Mouse (Mus musculus) testis, postnatal 10 days (tissue): ENCODE measurements around the gene Slc45a3.

Source experiments
- DNase-seq: peaks from one replicate; pipeline ENCODE4 v3.0.0; 2021; ENCODE audit warnings: low spot score

The Slc45a3 gene

GRCm38 (mm10) chr1:131962606-131963084 lies at the start of gene Slc45a3:
Gene Slc45a3 (plus strand): TSS chr1:131962967.
- peak; percentile 74 for DNase-seq

GRCm38 (mm10) chr1:131917634-131918033 lies 45.1 kb upstream of the Slc45a3 start:
- no peak for DNase-seq

DNA sequence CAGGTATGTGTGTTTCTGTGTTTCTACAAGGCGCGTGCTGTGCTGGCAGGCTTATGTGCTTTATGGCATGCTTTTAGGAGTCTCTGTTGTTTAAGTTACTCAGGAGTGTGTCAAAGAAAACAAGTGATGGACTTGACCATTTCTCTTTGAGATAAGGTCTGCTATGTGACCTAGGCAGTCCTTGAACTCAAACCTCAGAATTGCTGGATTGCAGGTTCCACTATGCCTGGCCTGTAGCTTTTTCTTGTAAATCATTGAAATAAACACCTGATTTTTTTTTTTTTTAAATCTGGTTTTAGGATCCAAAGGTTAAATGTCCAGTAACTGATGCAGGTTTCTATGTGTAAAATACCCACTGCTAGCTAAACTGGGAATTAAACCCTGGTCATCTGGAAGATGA lies 43.7 kb upstream of the Slc45a3 start:
- DNase-seq, result no peak

DNA sequence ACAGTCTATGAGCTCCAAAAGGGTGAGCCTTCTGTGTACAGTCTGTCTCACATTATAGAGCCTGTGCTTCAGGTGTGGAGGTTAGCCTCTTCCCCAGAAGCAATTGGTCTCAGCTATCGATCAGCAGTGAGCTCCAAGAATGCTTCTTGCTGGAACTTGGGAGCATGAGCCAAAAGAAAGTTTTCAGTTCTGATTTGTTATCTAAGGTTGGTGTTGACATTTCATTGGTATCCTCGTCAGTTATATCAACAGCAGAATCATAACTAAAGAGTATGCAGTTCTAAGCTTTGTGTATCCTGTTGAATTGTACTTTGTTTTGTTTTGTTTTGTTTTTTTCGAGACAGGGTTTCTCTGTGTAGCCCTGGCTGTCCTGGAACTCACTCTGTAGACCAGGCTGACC lies 40.7 kb upstream of the Slc45a3 start:
- DNase-seq, result no peak

GRCm38 (mm10) chr1:131933471-131933870 lies 29.3 kb upstream of the Slc45a3 start:
- no peak for DNase-seq

DNA sequence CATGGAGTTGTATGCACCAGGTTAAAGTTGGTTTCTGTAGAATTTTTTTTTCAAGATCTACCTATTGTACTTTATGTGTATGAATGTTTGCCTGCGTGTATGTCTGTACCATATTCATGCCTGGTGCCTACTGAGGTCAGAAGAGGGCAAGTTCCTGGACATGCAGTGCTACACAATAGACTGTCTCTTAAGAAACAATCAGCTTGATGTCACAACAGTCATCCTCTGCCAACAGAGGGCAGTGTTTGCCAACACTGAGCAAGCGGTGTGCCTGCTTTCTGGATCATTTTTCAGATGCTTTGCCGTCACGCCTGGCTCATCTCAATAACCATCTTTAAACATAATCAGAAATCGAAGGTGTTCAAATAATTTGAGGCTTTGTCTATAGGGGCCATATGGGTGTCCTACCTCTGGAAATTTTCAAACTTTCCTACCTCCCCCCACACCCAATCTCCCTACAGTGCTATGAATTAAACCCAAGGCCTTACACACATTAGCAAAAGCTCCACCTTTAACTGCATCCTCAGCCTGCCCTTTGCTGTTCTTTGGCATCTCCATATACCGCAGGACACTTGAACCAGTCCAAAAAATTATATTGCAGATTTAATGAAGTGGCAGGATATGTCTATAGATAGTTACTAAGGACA lies 25.0 kb upstream of the Slc45a3 start:
- peak; percentile 82 for DNase-seq

DNA sequence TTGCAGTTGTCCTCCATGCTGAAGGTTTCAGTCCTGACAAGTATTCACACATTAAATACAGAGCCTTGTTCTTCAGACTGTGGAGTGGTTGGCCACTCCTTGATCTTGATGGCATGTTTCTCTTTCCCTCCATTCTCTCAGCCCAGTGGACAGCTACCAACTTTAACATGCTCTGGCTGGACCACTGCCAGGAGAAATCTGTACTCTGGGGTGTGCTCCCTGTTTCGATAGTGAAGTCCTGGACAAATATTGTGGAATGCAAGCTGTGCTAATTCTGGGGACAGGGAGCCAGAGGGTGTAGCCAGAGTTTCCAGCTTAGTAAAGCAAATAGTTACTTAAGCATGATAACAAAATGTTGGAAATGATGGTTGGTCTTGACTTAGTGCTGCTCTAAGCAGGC lies 24.0 kb upstream of the Slc45a3 start:
- DNase-seq, result peak; percentile 71

DNA sequence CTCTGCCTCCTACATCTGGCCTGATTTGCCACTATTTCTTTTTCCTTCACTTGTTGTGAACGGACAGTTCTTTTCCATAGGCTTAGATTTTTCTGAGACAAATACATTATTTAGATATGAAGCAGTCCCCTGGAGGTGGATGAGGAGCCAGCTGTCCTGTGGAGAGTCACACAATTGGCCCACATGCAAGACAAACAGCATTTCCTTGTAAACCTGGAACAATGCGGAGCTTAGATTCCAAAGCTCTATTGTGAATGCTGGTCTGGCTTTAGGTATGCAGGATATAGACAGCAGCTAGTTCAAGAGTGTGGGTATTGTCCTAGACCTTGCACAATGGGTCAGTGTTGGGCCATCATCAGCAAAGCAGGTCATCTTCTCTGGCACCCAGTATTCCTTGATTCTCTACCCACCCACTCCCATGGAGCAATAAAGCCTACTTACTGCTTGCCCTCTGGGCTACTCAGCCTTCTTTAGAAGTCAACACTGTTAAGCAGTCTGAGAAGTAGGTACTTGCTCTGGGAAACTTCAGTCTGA lies 22.0 kb upstream of the Slc45a3 start:
- DNase-seq, result no peak

DNA sequence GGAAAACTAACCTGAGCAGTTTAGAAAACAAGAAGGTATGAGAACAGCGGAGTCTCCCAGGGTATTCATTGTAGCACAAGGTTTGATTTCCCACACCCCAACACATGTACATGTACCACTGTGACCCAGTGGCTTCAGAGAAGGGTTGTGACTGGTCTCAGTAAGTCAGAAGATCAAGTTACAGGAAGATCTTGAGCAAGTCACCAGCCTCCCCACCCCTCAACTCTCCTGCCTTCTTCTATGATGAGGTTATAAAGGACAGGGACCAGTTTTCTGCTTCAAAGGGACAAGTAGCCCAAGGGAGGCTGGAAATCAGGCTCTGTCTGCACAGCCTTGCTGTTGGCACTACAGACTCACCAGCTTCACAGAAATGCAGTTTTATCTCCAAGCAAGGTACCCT lies 21.3 kb upstream of the Slc45a3 start:
- no peak for DNase-seq

DNA sequence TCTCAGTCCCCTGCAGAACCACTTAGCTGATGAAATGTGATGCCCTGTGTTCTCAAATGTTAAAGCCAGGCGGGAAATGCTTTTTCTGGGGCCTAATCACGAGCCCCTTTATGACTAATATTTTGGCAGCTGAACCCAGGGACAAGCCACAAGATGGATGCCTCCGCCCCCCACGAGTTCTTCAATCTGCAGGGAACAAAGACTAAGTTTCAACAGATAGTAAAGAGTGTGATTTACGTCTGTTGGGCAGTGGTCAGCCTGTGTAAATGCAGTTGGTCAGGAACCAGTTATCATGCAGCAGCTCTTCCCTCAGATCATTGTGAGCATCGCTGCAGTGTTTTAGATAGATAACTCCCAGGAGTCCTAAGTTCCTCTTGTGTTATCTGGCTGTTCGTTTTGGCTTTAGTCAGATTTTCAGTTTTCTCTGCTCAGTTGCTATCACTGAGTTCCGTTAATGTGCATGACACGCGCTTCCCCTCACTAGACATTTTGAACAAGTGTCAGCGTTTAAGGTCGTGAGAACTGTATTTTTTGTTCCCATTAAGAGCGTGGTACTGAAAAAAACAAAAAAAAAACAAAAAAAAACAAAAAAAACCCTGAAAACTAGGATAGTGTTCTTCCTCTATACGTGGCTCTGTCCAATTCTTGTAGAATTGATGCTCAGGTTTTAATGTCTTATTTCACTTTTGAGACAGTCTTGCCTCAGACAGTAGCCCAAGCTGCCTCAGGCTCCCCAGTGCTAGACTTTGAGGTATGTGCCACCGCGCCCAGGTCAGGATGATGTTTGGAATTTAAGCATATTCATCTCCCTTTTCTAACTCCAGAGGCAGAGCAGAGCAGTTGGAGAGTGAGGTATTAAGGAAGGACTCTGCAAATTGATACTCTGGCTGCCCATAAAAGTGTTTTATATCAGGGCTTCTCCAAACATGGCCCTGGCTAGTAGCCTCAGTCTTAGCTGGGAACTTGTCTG lies 19.9 kb upstream of the Slc45a3 start:
- no peak for DNase-seq

DNA sequence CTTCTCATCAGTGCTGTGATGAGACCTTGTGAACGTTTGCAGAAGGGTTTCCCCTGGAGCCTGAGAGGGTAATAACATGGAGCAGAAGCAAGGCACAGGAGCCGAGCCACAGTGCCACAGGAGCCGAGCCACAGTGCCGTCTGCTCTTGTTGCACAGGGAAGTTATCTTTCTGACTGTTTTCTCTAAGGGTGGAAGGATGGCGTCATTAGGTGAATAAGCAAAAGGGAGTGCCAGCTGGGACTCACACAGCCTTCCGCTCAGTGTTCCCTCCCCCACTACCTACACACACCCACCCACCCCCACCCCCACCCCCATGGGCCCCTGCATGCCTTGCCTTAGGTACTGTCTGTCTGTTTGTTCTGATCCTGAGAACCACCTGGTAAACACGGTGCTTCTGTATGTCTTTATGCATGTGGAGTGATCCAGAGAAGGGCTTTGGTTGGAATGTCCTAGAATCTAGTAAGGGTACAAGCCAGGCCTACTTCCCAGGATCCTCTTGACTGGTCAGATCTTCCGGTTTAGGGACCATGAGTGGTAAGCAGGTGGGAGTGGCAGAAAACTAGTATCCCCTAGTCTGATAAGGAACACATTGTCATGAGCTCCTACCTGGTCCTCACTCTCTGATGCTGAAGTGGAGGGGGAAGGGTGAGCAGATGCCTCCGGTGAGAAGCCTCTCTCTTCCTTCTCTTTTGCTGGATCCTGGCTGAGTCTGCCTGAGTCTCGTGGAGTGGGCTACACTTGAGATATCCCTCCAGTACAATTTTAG lies 16.9 kb upstream of the Slc45a3 start:
- no peak for DNase-seq

DNA sequence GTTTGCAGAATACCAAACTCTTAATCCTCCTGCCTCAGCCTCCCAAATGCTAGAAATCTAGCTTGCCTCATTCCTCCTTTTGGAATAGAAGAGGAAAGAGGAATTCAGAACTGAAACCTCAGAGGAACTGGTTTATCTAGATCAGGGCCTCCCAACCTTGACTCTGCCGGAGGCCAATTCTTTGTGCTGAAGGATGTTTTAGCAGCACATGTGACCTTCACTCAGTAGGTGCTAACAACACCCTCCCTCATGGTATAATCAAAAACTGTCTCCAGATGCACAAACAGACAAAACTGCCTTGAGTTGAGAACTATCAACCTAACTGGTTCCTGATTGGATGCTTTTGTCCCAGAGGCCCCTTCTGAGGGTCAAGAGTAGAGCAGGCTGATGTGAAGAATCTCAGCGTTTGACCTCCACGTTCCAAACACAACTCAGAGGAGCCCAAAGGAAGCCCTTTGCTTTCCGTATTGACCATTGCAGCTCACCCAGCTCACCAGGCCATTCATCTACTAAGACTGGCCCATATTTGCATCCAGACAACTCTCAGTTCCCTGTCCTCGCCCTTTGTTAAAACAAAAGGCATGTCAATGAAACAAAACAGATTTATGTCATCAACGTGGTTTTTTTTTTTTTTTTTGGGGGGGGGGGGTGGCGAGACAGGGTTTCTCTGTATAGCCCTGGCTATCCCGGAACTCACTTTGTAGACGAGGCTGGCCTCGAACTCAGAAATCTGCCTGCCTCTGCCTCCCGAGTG lies 16.1 kb upstream of the Slc45a3 start:
- DNase-seq, result no peak

DNA sequence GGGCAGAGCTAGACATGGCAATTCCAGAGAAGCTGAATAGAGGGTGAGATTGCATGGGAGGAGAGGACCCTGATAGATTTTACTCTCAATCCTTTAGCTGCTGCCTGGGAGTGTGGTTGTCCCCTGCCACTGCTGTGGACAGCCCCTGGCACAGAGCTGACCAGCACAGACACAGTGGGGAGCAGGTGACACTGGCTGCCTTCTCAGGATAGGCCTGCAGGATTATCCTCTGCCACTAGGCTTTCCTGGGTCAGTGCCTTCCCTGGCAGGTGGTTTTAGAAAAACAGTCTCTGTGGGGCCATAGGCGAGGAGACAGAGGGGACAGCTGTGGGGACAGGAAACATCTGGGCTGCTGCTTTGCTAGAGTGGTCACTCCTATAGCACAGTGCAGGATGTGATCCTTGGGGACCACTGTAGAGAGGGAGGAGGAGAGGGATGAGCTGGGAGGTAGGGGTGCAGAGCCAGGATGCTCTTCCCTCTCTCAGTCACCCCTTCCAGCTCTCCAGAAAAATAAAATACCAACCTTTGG lies 14.7 kb upstream of the Slc45a3 start:
- no peak for DNase-seq

DNA sequence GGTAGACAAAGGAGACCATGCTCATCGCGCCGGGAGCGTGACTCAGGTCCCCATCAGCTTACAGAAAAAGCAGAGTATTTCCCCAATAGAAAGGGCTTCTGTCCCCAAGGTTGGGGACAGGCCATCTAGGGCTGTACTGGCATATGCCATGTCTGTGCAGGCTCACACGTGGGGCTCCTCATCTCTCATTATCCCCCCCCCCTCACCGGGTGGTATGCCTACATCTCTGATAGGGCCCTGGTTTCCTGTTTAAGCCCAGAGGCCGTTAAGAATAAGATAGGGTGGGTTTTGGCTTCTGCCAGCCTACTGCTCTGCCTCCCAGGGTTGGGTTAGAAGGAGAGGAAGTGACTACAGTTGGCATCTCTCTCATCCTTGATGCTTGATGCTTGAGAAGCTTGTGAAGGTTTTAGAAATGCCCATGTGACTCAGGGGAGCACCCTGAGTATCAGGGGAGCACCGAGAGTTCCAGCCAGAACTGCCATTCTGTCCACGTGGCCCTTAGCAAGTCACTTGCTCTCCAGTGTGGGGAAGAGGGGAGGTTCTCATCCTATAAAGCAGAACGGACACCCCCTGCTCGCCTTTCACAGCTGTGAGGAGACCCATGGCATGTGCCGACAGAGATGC lies 8.4 kb upstream of the Slc45a3 start:
- DNase-seq, result no peak

DNA sequence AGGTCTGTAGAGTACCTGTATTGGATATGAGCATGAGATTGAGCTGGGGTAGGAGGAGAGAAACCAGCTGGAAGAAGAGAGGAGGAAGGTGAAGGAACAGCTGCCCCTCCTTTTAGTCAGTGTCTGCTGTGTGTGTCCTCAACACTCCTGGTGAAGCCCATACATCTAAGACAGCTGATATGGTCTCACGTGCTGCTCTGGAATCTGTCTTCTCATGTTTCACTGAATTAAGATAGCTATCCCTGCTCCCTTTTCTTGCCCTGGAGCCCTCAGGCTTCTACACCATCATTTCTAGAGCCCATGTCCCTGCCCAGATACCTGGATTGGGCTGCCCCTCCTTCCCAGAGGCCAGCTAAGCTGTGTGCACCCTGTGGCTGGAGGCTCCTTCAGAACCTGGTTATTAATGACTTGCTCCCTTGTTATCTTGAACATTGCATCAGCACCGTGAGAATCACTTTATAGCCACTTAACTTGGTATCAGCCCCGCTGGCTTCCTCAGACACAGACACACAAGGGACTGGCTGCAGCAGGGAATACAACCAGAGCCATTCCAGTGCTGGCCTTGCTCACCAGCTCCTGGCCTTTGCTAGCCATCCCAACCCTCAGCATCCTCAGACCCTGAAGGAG lies 7.5 kb upstream of the Slc45a3 start:
- no peak for DNase-seq

DNA sequence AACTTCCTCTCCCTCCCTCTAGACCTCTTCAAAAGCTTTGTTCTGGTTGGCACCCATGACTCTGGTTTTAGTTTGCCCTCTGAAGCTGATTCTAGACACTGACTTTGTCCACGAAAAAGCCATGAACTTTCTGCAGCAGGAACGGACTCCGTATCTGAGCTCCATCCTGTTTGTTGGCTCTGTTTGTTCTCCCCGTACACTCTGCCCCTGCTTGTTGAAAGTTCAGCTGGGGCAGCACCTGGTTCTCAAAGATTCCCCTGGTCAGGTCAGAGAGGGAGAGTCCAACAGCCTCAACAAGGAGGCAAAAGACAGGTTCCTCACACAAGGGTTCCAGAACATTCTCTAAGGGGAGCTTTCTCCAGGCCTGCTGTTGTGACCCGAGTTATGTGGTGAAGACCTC lies 5.4 kb upstream of the Slc45a3 start:
- DNase-seq, result no peak

- DNase-seq, result no peak
These were observed 1.8 kb upstream of the Slc45a3 start for GRCm38 (mm10) chr1:131961004-131961403.

GRCm38 (mm10) chr1:131963085-131963951 lies 551 bp downstream of the Slc45a3 start:
- no peak for DNase-seq

- DNase-seq, result no peak
These were observed 1.3 kb downstream of the Slc45a3 start for GRCm38 (mm10) chr1:131964100-131964499.
